In genomic region chr13:30136923-30137629, GRCm38 (mm10) we compare ENCODE assay signal across 8 mouse cellular contexts. TPM values are rescaled to one million over a fixed set of nuclear protein-coding genes. Genes with fewer than 3 reads are reported as not detected.
A peak's percentile ranks its signal among the peaks of the same experiment; 100 is the strongest.
DNase-seq lines count a peak whose midpoint lies in the region; ATAC-seq and TF ChIP-seq lines count a peak whose summit lies in the region.

No protein-coding gene starts in this region.

- no peak for DNase-seq in gastrocnemius, adult 2 months
- no peak for DNase-seq in gastrocnemius, postnatal 10 days
- no peak for DNase-seq in urinary bladder, postnatal 4 days (ENCODE audit: low spot score in 2 of 2)
- DNase-seq in kidney, adult 18-20 months = no peak
- DNase-seq in kidney, adult 8-10 months = no peak

- H3K4me2 ChIP-seq in heart, embryonic 15.5 days = peak overlapping the region; percentile 95
- H3K4me2 ChIP-seq in liver, embryonic 16.5 days (ENCODE audit: low read depth, low read length) = peak overlapping the region; percentile 81

- H3K36me3 ChIP-seq in ES-Bruce4 (ENCODE audit: control insufficient read depth, insufficient read depth, low read length, poor library complexity, severe bottlenecking) = no peaks in the 10 kb centered on the region
- no peaks in the 10 kb centered on the region for H3K36me3 ChIP-seq in heart, embryonic 15.5 days
- H3K36me3 ChIP-seq in liver, embryonic 16.5 days (ENCODE audit: control insufficient read depth, insufficient read depth) = no peaks in the 10 kb centered on the region

- H3K4me3 ChIP-seq in gastrocnemius, adult 2 months = peak overlapping the region; percentile 89
- no peak overlapping the region for H3K4me3 ChIP-seq in ES-Bruce4 (ENCODE audit: low read depth, low read length)
- peak overlapping the region; percentile 74 for H3K4me3 ChIP-seq in heart, embryonic 15.5 days
- H3K4me3 ChIP-seq in liver, embryonic 16.5 days (ENCODE audit: low read depth, low read length) = peak overlapping the region; percentile 63

- peaks cover 9% of the 10 kb centered on the region; the same call in 1 of the 2 replicates for H3K27me3 ChIP-seq in ES-Bruce4 (ENCODE audit: control insufficient read depth, insufficient read depth, low read length, poor library complexity, severe bottlenecking)
- no peaks in the 10 kb centered on the region for H3K27me3 ChIP-seq in heart, embryonic 15.5 days
- H3K27me3 ChIP-seq in liver, embryonic 16.5 days (ENCODE audit: control insufficient read depth, insufficient read depth, low read depth, low read length) = peaks cover 12% of the 10 kb centered on the region

- H3K27ac ChIP-seq in gastrocnemius, adult 2 months = peak overlapping the region; percentile 74
- no peak overlapping the region for H3K27ac ChIP-seq in ES-Bruce4 (ENCODE audit: insufficient read depth, low read length)
- no peak overlapping the region for H3K27ac ChIP-seq in heart, embryonic 15.5 days
- no peak overlapping the region for H3K27ac ChIP-seq in liver, embryonic 16.5 days (ENCODE audit: low read length)

- intact Hi-C loops in gastrocnemius, adult 2 months (cut with DNase I) = loop anchor here (5.0 kb wide), 1 partner anchor 125 kb away; no protein-coding TSS in a partner anchor

- H3K9ac ChIP-seq in ES-Bruce4 (ENCODE audit: low read depth, poor library complexity, severe bottlenecking) = peak overlapping the region; percentile 53; the same call in 1 of the 2 replicates
- H3K9ac ChIP-seq in heart, embryonic 15.5 days = peak overlapping the region; percentile 70; the same call in 1 of the 2 replicates
- H3K9ac ChIP-seq in liver, embryonic 16.5 days (ENCODE audit: low read depth, low read length) = 0 out of 2 replicates have a peak overlapping the region, but pooled peaks have one; percentile 51

- WGBS in heart, embryonic 15.5 days = 38% methylated on average over 13 of the region's 13 CpGs
- 27% methylated on average over 13 of the region's 13 CpGs for WGBS in liver, embryonic 16.5 days (ENCODE audit: insufficient replicate concordance)

- ATAC-seq in heart, embryonic 15.5 days (replicated peaks; ENCODE audit: insufficient number of reproducible peaks, insufficient read depth, low FRiP score, low read depth) = no peak
- no peak for ATAC-seq in liver, embryonic 16.5 days (ENCODE audit: low read depth)

- TF ChIP-seq POLR2A in ES-Bruce4 (IDR thresholded peaks at IDR 0.05; ENCODE audit: insufficient read depth, low read length) = no peak

- no peak for TF ChIP-seq CTCF in gastrocnemius, adult 2 months (IDR thresholded peaks at IDR 0.05)
- no peak for TF ChIP-seq CTCF in ES-Bruce4 (IDR thresholded peaks at IDR 0.05; ENCODE audit: low read depth, low read length)

- no peak for TF ChIP-seq EP300 in ES-Bruce4 (IDR thresholded peaks at IDR 0.05; ENCODE audit: insufficient read depth, low read depth, low read length)

- H3K4me1 ChIP-seq in ES-Bruce4 (ENCODE audit: control insufficient read depth, insufficient read depth, low read length) = no peaks in the 10 kb centered on the region
- no peaks in the 10 kb centered on the region; the same call in 1 of the 2 replicates for H3K4me1 ChIP-seq in heart, embryonic 15.5 days (replicated peaks)
- no peaks in the 10 kb centered on the region; the same call in 1 of the 2 replicates for H3K4me1 ChIP-seq in liver, embryonic 16.5 days (ENCODE audit: control insufficient read depth, low read depth, low read length)

- no peaks in the 10 kb centered on the region for H3K9me3 ChIP-seq in ES-Bruce4 (replicated peaks; ENCODE audit: control insufficient read depth, insufficient read depth, low read length, poor library complexity, severe bottlenecking)
- H3K9me3 ChIP-seq in heart, embryonic 15.5 days (replicated peaks) = no peaks in the 10 kb centered on the region
- no peaks in the 10 kb centered on the region for H3K9me3 ChIP-seq in liver, embryonic 16.5 days (replicated peaks; ENCODE audit: control insufficient read depth, low read length)

RNA-seq across cellular contexts. Expression of gene Mboat1, which starts 0.8 kb away (rescaled TPM):
- 1 to 10 TPM; 1.2 to 3.7 TPM for total RNA-seq in gastrocnemius, adult 2 months (2021)
- 1 to 10 TPM; 7.4 to 7.6 TPM for total RNA-seq in gastrocnemius, postnatal 10 days (2021)
- polyA plus RNA-seq in ES-Bruce4 (2011; ENCODE audit: insufficient read depth, insufficient read length, low read depth, missing spikeins) = 5.0 and 6.2 TPM in 2 replicates
- 2.2 and 5.3 TPM in 2 replicates for polyA plus RNA-seq in heart, embryonic 15.5 days (2015; fragmentation: Nextera tagmentation; extraction: Ambion mirVana)
- 1.5 and 1.7 TPM in 2 replicates for polyA plus RNA-seq in liver, embryonic 16.5 days (2015; fragmentation: Nextera tagmentation; extraction: Ambion mirVana)
